Mouse (Mus musculus): ENCODE results near the gene Churc1.

- TF ChIP-seq POLR2A (IDR thresholded peaks at IDR 0.05; ENCODE audit: low read depth, low read length) (no peak), CTCF (IDR thresholded peaks at IDR 0.05; ENCODE audit: extremely low read depth, insufficient read depth, insufficient read length, insufficient replicate concordance) (no peak)
Observed at GRCm38 (mm10) chr12:76813543-76813942, 48.2 kb downstream of the Churc1 start.
